Mouse (Mus musculus) lung, postnatal 10 days (tissue): ENCODE measurements around the gene Defa23.
"Not testable (repeated sequence)": the region's sequence is repeated elsewhere in the genome, so short reads cannot be mapped to it uniquely, and the experiment has no call there.

Experiments used
- DNase-seq: peaks from one replicate; pipeline ENCODE4 v3.0.0; 2021

The Defa23 gene

DNA sequence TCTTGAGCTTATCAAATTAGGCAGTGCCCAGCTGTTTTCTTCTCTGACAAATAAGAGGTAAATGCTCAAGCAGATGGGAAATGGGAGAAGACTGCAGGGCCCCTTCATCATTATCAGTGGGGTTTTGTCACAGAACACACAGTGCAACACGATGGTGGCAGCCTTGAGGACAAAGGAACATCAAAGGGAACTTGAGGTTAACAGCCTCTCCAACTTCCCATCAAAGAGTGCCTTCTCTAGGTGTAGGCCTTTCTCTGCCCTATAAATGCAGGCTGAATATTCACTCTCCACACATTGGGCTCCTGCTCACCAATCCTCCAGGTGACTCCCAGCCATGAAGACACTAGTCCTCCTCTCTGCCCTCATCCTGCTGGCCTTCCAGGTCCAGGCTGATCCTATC is at the start of gene Defa23:
Defa23 (plus strand) TSS at position 301 of the 400 bp plus-strand sequence.
- not testable (repeated sequence) for DNase-seq

DNA sequence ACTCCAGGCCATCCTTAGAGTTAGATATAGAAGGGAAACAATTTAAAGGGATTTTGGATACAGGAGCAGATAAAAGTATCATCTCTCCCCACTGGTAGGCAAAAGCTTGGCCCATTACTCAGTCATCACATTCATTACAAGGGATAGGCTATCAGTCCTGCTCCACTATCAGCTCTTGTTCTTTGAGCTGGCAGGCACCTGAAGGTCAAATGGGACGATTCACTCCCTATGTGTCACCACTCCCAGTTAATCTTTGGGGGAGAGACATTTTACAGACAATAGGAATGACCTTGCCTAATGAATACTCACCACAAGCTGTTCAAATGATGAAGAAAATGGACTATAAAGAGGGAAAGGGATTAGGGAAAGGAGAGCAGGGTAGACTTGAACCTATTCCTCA is 48.0 kb upstream of the Defa23 start:
- no peak for DNase-seq

DNA sequence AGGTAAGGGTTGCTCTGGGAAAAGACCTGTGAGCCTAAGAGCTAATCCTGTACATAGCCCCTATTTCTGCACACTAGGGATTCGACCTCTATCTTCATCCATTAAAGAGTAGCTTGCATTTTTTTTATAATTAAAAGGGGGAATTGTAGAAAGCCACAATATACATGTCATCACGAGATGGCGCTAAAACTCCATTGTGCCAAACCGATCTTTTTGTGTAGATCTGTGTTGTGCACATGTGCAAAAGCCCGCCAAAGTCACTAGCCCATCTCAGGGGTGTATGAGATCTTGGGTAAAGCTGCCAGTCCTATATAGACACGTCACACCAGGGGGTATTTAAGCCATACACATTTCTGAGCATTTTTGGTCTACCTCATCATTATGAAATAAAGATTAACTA is 46.3 kb upstream of the Defa23 start:
- DNase-seq: not testable (repeated sequence)

DNA sequence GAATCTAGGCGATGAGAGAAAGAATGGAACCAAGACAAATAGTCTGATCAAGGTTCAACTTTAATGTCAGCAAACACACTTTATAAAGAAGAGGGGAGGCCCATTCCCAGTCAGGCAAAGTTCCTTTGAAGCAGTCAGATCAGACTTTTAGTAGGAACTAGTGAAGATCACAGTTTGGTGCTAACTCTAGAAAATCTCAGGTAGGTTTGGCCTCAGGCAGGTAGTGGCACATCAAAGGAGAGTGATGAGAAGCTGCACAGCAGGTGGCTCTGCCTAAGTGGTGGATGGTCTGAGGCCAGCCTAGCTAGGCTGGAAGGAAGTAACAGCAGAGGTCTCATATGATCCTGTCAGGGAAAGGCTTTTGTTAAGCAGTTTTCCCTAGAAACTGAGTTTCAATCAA is 44.3 kb upstream of the Defa23 start:
- not testable (repeated sequence) for DNase-seq

DNA sequence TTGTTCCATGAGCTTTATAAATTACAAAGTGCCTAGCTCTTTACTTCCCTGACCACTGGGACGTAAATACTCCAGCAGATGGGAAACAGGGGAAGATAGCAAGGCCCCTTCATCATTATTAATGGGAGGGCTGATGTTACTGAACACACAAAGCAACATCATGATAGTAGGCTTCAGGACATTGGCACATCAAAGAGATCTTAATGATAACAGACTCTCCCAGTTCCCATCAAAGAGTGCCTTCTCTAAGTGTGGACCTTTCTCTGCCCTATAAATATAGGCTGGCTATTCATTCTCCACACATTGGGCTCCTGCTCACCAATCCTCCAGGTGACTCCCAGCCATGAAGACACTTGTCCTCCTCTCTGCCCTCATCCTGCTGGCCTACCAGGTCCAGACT is 29.6 kb upstream of the Defa23 start, which contains the start of gene Defa21:
Defa21 (plus strand) TSS at position 301 of the 400 bp plus-strand sequence.
- DNase-seq: not testable (repeated sequence)

DNA sequence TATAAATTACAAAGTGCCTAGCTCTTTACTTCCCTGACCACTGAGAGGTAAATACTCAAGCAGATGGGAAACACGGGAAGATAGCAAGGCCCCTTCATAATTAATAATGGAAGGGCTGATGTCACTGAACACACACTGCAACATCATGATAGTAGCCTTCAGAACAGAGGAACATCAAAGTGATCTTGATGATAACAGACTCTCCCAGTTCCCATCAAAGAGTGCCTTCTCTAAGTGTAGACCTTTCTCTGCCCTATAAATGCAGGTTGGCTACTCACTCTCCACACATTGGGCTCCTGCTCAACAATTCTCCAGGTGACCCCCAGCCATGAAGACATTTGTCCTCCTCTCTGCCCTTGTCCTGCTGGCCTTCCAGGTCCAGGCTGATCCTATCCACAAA is 9.9 kb downstream of the Defa23 start, which contains the start of gene Defa35:
Defa35 (plus strand) TSS at position 301 of the 400 bp plus-strand sequence.
- not testable (repeated sequence) for DNase-seq

DNA sequence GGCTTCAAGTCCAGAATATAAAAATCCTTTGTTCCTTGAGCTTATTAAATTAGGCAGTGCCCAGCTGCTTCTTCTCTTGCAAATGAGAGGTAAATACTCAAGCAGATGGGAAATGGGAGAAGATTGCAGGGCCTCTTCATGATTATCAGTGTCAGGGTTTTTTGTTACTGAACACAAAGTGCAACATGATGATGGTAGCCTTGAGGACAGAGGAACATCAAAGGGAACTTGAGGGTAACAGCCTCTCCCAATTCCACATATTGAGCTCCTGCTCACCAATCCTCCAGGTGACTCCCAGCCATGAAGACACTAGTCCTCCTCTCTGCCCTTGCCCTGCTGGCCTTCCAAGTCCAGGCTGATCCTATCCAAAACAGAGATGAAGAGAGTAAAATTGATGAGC is 29.3 kb downstream of the Defa23 start, which contains the start of gene Defa25:
Defa25 (plus strand) TSS at position 301 of the 400 bp plus-strand sequence.
- DNase-seq: not testable (repeated sequence)

DNA sequence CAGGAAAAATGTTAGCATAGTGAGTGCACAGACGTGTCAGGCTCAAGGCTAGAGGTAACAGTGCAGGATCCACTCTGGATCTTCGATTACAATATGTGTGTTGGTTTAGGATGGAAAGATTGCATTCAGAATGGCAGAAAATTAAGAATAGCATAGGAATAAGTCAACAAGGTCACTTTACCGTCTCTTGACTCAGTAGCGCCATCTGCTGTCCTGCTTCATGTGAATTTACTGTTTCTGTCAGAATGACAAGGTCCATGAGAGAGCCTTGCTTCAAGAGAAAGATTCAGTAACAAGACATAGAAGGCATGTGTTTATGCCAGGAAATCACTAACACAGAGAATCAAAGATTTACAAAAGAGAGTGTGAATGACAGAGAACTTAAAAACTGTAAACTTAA is 38.3 kb downstream of the Defa23 start:
- DNase-seq: peak; percentile 1

DNA sequence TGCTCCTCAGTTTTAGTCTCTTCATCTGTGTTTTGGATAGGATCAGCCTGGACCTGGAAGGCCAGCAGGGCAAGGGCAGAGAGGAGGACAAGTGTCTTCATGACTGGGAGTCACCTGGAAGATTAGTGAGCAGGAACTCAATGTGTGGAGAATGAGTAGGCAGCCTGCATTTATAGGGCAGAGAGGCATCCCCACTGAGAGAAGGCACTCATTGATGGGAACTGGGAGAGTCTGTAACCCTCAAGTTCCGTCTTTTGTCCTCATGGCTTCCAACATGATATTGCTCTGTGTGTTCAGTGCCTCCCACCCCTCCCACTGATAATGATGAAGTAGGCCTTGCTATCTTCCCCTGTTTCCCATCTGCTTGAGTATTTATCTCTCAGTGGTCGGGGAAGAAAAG is 41.1 kb downstream of the Defa23 start, which contains the start of gene Gm14851:
Gm14851 (minus strand) TSS at position 101 of the 400 bp plus-strand sequence.
- DNase-seq: not testable (repeated sequence)
